Mouse (Mus musculus): Measurements from ENCODE around the gene 4930572O03Rik.
"Not testable (repeated sequence)": the region's sequence is repeated elsewhere in the genome, so short reads cannot be mapped to it uniquely, and the experiment has no call there.

Gene 4930572O03Rik

GRCm38 (mm10) chr5:15656959-15657358 is at the start of gene 4930572O03Rik:
TSS of gene 4930572O03Rik (minus strand) at chr5:15657059.
- H3K36me3 ChIP-seq (ENCODE audit: control insufficient read depth, insufficient read depth, low read length, poor library complexity, severe bottlenecking); H3K27me3 ChIP-seq (ENCODE audit: control insufficient read depth, insufficient read depth, low read length, poor library complexity, severe bottlenecking); DNase-seq (ENCODE audit: low read depth, low spot score): not testable (repeated sequence)

DNA sequence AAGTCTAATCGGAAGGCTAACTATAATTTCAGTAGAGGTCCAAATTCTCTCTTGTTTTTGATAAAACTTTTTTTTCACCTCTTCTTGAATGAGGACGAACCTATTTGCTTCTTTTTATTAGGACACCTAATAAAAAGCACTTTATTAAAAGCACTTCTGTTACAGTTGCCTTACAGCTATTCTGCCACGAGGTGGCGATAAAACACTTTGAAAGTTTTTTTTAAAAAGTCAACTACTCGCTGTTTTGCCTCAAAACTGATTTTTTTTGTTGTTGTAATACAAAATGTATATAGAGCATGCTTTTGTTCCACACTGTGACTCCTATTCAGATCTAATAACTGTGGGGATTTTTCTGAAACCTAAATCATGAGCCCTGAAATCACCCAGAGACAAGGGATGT is 46.0 kb upstream of the 4930572O03Rik start:
- not testable (repeated sequence) for DNase-seq (ENCODE audit: low read depth, low spot score); H3K36me3 ChIP-seq (ENCODE audit: control insufficient read depth, insufficient read depth, low read length, poor library complexity, severe bottlenecking); H3K27me3 ChIP-seq (ENCODE audit: control insufficient read depth, insufficient read depth, low read length, poor library complexity, severe bottlenecking)

GRCm38 (mm10) chr5:15697719-15698118 is 40.9 kb upstream of the 4930572O03Rik start:
- H3K36me3 ChIP-seq (ENCODE audit: control insufficient read depth, insufficient read depth, low read length, poor library complexity, severe bottlenecking), result not testable (repeated sequence)

GRCm38 (mm10) chr5:15691849-15692248 is 35.0 kb upstream of the 4930572O03Rik start:
- DNase-seq (ENCODE audit: low read depth, low spot score); H3K36me3 ChIP-seq (ENCODE audit: control insufficient read depth, insufficient read depth, low read length, poor library complexity, severe bottlenecking); H3K27me3 ChIP-seq (ENCODE audit: control insufficient read depth, insufficient read depth, low read length, poor library complexity, severe bottlenecking): not testable (repeated sequence)

More at GRCm38 (mm10) chr5:15697719-15698118, 40.9 kb upstream of the 4930572O03Rik start:
- DNase-seq (ENCODE audit: low read depth, low spot score); H3K27me3 ChIP-seq (ENCODE audit: control insufficient read depth, insufficient read depth, low read length, poor library complexity, severe bottlenecking): not testable (repeated sequence)

- H3K36me3 ChIP-seq (ENCODE audit: control insufficient read depth, insufficient read depth, low read length, poor library complexity, severe bottlenecking); H3K27me3 ChIP-seq (ENCODE audit: control insufficient read depth, insufficient read depth, low read length, poor library complexity, severe bottlenecking); DNase-seq (ENCODE audit: low read depth, low spot score): not testable (repeated sequence)
Measured at GRCm38 (mm10) chr5:15690822-15691221, 34.0 kb upstream of the 4930572O03Rik start.

- not testable (repeated sequence) for DNase-seq (ENCODE audit: low read depth, low spot score); H3K36me3 ChIP-seq (ENCODE audit: control insufficient read depth, insufficient read depth, low read length, poor library complexity, severe bottlenecking); H3K27me3 ChIP-seq (ENCODE audit: control insufficient read depth, insufficient read depth, low read length, poor library complexity, severe bottlenecking)
Measured at GRCm38 (mm10) chr5:15689659-15690213, 32.9 kb upstream of the 4930572O03Rik start.

- not testable (repeated sequence) for H3K27me3 ChIP-seq (ENCODE audit: control insufficient read depth, insufficient read depth, low read length, poor library complexity, severe bottlenecking); H3K36me3 ChIP-seq (ENCODE audit: control insufficient read depth, insufficient read depth, low read length, poor library complexity, severe bottlenecking); DNase-seq (ENCODE audit: low read depth, low spot score)
Measured at GRCm38 (mm10) chr5:15688874-15689658, 32.2 kb upstream of the 4930572O03Rik start.

DNA sequence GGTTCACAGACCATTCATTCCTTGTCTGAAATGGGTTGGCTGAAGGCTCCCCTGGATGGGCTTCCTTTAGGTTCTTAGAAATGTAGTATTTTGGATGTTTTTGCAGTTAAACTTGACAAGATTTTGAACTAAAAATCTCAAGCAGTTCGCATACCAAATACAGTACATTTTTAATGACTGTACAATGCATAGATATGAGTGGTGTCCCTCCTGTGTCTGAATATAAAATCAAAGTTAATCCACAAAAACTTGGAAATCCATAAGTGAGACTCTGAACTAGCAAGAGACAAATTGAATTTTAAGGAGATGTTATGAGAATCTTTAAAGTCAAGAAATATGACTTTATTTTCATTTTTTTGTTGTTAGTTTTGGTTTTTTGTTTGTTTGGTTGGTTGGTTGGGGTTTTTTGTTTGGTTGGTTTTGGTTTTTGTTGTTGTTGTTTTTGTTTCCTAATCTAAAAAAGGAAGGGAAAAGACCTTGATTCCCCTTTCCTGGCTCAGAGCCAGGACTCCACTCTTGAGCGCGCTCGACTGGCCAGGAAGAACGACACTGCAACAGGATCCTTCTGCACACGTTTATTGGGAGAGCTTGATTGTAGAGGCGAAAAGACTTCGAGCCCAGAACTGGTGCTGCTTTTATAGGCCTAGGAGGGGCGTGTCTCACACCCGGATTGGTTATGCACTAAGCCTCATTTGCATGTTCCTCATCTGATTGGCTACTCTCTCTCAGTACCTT is 24.6 kb upstream of the 4930572O03Rik start:
- DNase-seq (ENCODE audit: low read depth, low spot score); H3K36me3 ChIP-seq (ENCODE audit: control insufficient read depth, insufficient read depth, low read length, poor library complexity, severe bottlenecking); H3K27me3 ChIP-seq (ENCODE audit: control insufficient read depth, insufficient read depth, low read length, poor library complexity, severe bottlenecking): not testable (repeated sequence)

GRCm38 (mm10) chr5:15679980-15680949 is 23.4 kb upstream of the 4930572O03Rik start:
- not testable (repeated sequence) for H3K27me3 ChIP-seq (ENCODE audit: control insufficient read depth, insufficient read depth, low read length, poor library complexity, severe bottlenecking); DNase-seq (ENCODE audit: low read depth, low spot score); H3K36me3 ChIP-seq (ENCODE audit: control insufficient read depth, insufficient read depth, low read length, poor library complexity, severe bottlenecking)

GRCm38 (mm10) chr5:15678907-15679306 is 22.0 kb upstream of the 4930572O03Rik start:
- DNase-seq (ENCODE audit: low read depth, low spot score); H3K27me3 ChIP-seq (ENCODE audit: control insufficient read depth, insufficient read depth, low read length, poor library complexity, severe bottlenecking); H3K36me3 ChIP-seq (ENCODE audit: control insufficient read depth, insufficient read depth, low read length, poor library complexity, severe bottlenecking): not testable (repeated sequence)

DNA sequence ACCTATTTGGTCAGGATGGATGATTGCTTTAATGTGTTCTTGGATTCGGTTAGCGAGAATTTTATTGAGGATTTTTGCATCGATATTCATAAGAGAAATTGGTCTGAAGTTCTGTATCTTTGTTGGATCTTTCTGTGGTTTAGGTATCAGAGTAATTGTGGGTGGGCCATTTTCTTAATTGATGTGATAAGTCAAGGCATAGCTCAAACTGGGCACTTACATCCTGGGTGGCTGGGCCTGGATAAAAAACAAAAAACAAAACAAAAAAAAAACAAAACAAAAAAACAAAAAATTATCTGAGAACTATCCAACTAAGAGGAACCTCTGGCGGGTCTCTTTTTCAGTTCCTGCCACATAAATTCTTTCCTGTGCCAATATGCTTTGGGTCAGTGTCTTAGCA is 20.9 kb upstream of the 4930572O03Rik start:
- H3K36me3 ChIP-seq (ENCODE audit: control insufficient read depth, insufficient read depth, low read length, poor library complexity, severe bottlenecking); DNase-seq (ENCODE audit: low read depth, low spot score); H3K27me3 ChIP-seq (ENCODE audit: control insufficient read depth, insufficient read depth, low read length, poor library complexity, severe bottlenecking): not testable (repeated sequence)

GRCm38 (mm10) chr5:15674429-15675244 is 17.8 kb upstream of the 4930572O03Rik start:
- DNase-seq (ENCODE audit: low read depth, low spot score); H3K36me3 ChIP-seq (ENCODE audit: control insufficient read depth, insufficient read depth, low read length, poor library complexity, severe bottlenecking): not testable (repeated sequence)

DNA sequence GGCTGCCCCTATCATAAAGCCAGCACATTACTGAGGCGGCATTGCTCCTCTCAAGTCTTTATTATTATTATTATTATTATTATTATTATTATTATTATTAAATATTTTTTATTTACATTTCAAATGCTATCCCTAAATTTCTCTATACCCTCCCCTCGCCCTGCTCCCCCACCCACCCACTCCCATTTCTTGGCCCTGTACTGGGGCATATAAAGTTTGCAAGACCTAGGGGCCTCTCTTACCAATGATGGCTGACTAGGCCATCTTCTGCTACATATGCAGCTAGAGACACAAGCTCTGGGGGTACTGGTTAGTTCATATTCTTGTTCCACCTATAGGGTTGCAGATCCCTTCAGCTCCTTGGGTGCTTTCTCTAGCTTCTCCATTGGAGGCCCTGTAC is 17.1 kb upstream of the 4930572O03Rik start:
- not testable (repeated sequence) for H3K27me3 ChIP-seq (ENCODE audit: control insufficient read depth, insufficient read depth, low read length, poor library complexity, severe bottlenecking); H3K36me3 ChIP-seq (ENCODE audit: control insufficient read depth, insufficient read depth, low read length, poor library complexity, severe bottlenecking); DNase-seq (ENCODE audit: low read depth, low spot score)

More at GRCm38 (mm10) chr5:15674429-15675244, 17.8 kb upstream of the 4930572O03Rik start:
- not testable (repeated sequence) for H3K27me3 ChIP-seq (ENCODE audit: control insufficient read depth, insufficient read depth, low read length, poor library complexity, severe bottlenecking)

All from splenic B cell, adult 2 months (primary cell).